In genomic region chr5:37752027-37752967, GRCm38 (mm10) we compare ENCODE assay signal across 8 mouse cellular contexts. TPM values are rescaled to one million over a fixed set of nuclear protein-coding genes. Genes with fewer than 3 reads are reported as not detected.
DNase-seq lines count a peak whose midpoint lies in the region; ATAC-seq and TF ChIP-seq lines count a peak whose summit lies in the region.

No protein-coding gene starts in this region.

- H3K27me3 ChIP-seq in E14TG2a.4 (ENCODE audit: insufficient read depth, low read length): peaks cover 3% of the 10 kb centered on the region; the same call in 1 of the 2 replicates

- intact Hi-C loops in heart, postnatal 10 days (cut with DNase I): loop anchor here (2.0 kb wide), 1 partner anchor 453 kb away; no protein-coding TSS in a partner anchor

- H3K9me3 ChIP-seq in E14TG2a.4 (ENCODE audit: low read length): no peaks in the 10 kb centered on the region

- TF ChIP-seq POLR2A in brain, embryonic 14.5 days (IDR thresholded peaks at IDR 0.05; ENCODE audit: borderline replicate concordance, extremely low read depth, insufficient read depth, insufficient read length, poor library complexity, severe bottlenecking): no peak

- peaks cover 6% of the 10 kb centered on the region; the same call in 1 of the 2 replicates for H3K4me1 ChIP-seq in E14TG2a.4 (replicated peaks; ENCODE audit: low read depth, low read length)

- H3K4me3 ChIP-seq in E14TG2a.4 (replicated peaks; ENCODE audit: low read length): no peak overlapping the region

- peak; percentile 79 for TF ChIP-seq CTCF in E14TG2a.4 (conservative IDR thresholded peaks at IDR 0.05; ENCODE audit: low read length)
- TF ChIP-seq CTCF in brain, embryonic 14.5 days (IDR thresholded peaks at IDR 0.05; ENCODE audit: borderline replicate concordance, extremely low read depth, insufficient read depth, insufficient read length): peak; percentile 92

- no peaks in the 10 kb centered on the region for H3K36me3 ChIP-seq in E14TG2a.4 (ENCODE audit: insufficient read depth, low read length)

- no peak for ATAC-seq in inflammation-experienced regulatory T-cells, adult 6 months

- peak; percentile 88 for DNase-seq in brain, embryonic 14.5 days (ENCODE audit: low read depth)
- DNase-seq in fibroblast of lung, adult 2 months (ENCODE audit: low read depth): peak; percentile 65
- peak; percentile 75 to 83 for DNase-seq in heart, postnatal 10 days
- peak; percentile 66 to 77 for DNase-seq in kidney, postnatal 25 days
- peak; percentile 44 to 45 for DNase-seq in lung, adult 18-20 months
- DNase-seq in retina, adult 2 months (ENCODE audit: low read depth, low spot score): peak; percentile 28

RNA-seq across cellular contexts. Expression of gene Cytl1, which starts 17.0 kb away (rescaled TPM):
- polyA plus RNA-seq in brain, embryonic 14.5 days (2012; rRNA removed): 0.45 and 0.74 TPM in 2 replicates
- total RNA-seq in heart, postnatal 10 days (2021): 10 to 100 TPM in 1 of 2 experiments, 1 to 10 TPM in 1; 9.9 to 11.8 TPM
- polyA plus RNA-seq in inflammation-experienced regulatory T-cells, adult 6 months (2017; shearing (Covaris generic)): not detected

RNA-seq across cellular contexts. Expression of gene Stk32b, which starts 35.3 kb away (rescaled TPM):
- polyA plus RNA-seq in brain, embryonic 14.5 days (2012; rRNA removed): 52.1 and 66.6 TPM in 2 replicates
- total RNA-seq in heart, postnatal 10 days (2021): under 1 TPM; 0.20 to 0.29 TPM
- not detected for polyA plus RNA-seq in inflammation-experienced regulatory T-cells, adult 6 months (2017; shearing (Covaris generic))

Comparison
In these comparisons a context has a peak if more than half of its experiments do, and no peak if none do; other contexts are left out.
1. DNase-seq: peak in every context shown above with its lines; median percentile 88 in brain, embryonic 14.5 days; 79 in heart, postnatal 10 days; 72 in kidney, postnatal 25 days; 65 in fibroblast of lung, adult 2 months; 44 in lung, adult 18-20 months; 28 in retina, adult 2 months.
2. RNA of gene Stk32b, which starts 35.3 kb away (polyA plus RNA-seq): 52.1 to 66.6 TPM in brain, embryonic 14.5 days; not detected in inflammation-experienced regulatory T-cells, adult 6 months; every median in the first group is over 10 times any median in the second.